Comparison of ENCODE assay signal across 8 mouse cellular contexts in genomic region chr6:83166243-83166630, GRCm38 (mm10). TPM values are rescaled to one million over a fixed set of nuclear protein-coding genes. Genes with fewer than 3 reads are reported as not detected.
DNase-seq lines count a peak whose midpoint lies in the region; ATAC-seq lines count a peak whose summit lies in the region.

No protein-coding gene starts in this region.

- H3K27ac ChIP-seq in lung, embryonic 15.5 days = peak overlapping the region; percentile 79; the same call in 1 of the 2 replicates
- H3K27ac ChIP-seq in hindbrain, embryonic 13.5 days = peak overlapping the region; percentile 93
- peak overlapping the region; percentile 98 for H3K27ac ChIP-seq in midbrain, embryonic 10.5 days (replicated peaks)

- peaks cover 40% of the 10 kb centered on the region for H3K4me1 ChIP-seq in lung, embryonic 15.5 days
- peaks cover 68% of the 10 kb centered on the region for H3K4me1 ChIP-seq in hindbrain, embryonic 13.5 days (replicated peaks)
- H3K4me1 ChIP-seq in midbrain, embryonic 10.5 days = peaks cover 50% of the 10 kb centered on the region

- no peak for ATAC-seq in lung, embryonic 15.5 days (ENCODE audit: borderline replicate concordance, extremely low read depth, low FRiP score, low TSS enrichment)
- ATAC-seq in hindbrain, embryonic 13.5 days (ENCODE audit: low FRiP score) = peak; percentile 45; the same call in 1 of the 2 replicates

- H3K4me2 ChIP-seq in lung, embryonic 15.5 days = peak overlapping the region; percentile 69
- peak overlapping the region; percentile 75 for H3K4me2 ChIP-seq in hindbrain, embryonic 13.5 days

- peaks cover 21% of the 10 kb centered on the region for H3K27me3 ChIP-seq in lung, embryonic 15.5 days
- peaks cover 24% of the 10 kb centered on the region for H3K27me3 ChIP-seq in hindbrain, embryonic 13.5 days
- peaks cover 24% of the 10 kb centered on the region for H3K27me3 ChIP-seq in midbrain, embryonic 10.5 days (ENCODE audit: low read depth, poor library complexity, severe bottlenecking)

- under 1% methylated on average over 12 of the region's 12 CpGs for WGBS in lung, embryonic 15.5 days
- WGBS in hindbrain, embryonic 13.5 days = 1% methylated on average over 12 of the region's 12 CpGs
- 2% methylated on average over 12 of the region's 12 CpGs for WGBS in midbrain, embryonic 10.5 days

- DNase-seq in lung, postnatal 25 days (ENCODE audit: low spot score) = no peak
- peak; percentile 57 for DNase-seq in adipocyte (ENCODE audit: low spot score)
- DNase-seq in midbrain, embryonic 10.5 days (ENCODE audit: low spot score) = no peak
- DNase-seq in gastrocnemius, adult 18-20 months (ENCODE audit: low spot score) = no peak
- no peak for DNase-seq in urinary bladder, postnatal 14 days (ENCODE audit: low spot score)
- DNase-seq in yolk sac, embryonic 10.5 days (ENCODE audit: low spot score) = no peak

- no peaks in the 10 kb centered on the region for H3K9me3 ChIP-seq in lung, embryonic 15.5 days
- H3K9me3 ChIP-seq in hindbrain, embryonic 13.5 days = no peaks in the 10 kb centered on the region
- H3K9me3 ChIP-seq in midbrain, embryonic 10.5 days (replicated peaks) = no peaks in the 10 kb centered on the region

- peak overlapping the region; percentile 96 for H3K9ac ChIP-seq in lung, embryonic 15.5 days
- H3K9ac ChIP-seq in hindbrain, embryonic 13.5 days = peak overlapping the region; percentile 88

- H3K36me3 ChIP-seq in lung, embryonic 15.5 days = no peaks in the 10 kb centered on the region
- H3K36me3 ChIP-seq in hindbrain, embryonic 13.5 days = 0 out of 2 replicates have a peak, but pooled peaks cover 2% of the 10 kb centered on the region
- no peaks in the 10 kb centered on the region; the same call in 1 of the 2 replicates for H3K36me3 ChIP-seq in midbrain, embryonic 10.5 days

- peak overlapping the region; percentile 93 for H3K4me3 ChIP-seq in lung, embryonic 15.5 days
- H3K4me3 ChIP-seq in hindbrain, embryonic 13.5 days = peak overlapping the region; percentile 80
- peak overlapping the region; percentile 72 for H3K4me3 ChIP-seq in midbrain, embryonic 10.5 days

RNA-seq across cellular contexts. Expression of gene Dctn1, which starts 0.5 kb away (rescaled TPM):
- polyA plus RNA-seq in lung, embryonic 15.5 days (2015; fragmentation: Nextera tagmentation; extraction: Ambion mirVana) = 96.7 and 104 TPM in 2 replicates
- 142 and 147 TPM in 2 replicates for polyA plus RNA-seq in hindbrain, embryonic 13.5 days (2015; fragmentation: Nextera tagmentation; extraction: Ambion mirVana)
- polyA plus RNA-seq in midbrain, embryonic 10.5 days (2016; fragmentation: Nextera tagmentation; extraction: Ambion mirVana) = 105 and 128 TPM in 2 replicates
- 100 to 1,000 TPM; 124 to 133 TPM for total RNA-seq in gastrocnemius, adult 18-20 months (2021)

RNA-seq across cellular contexts. Expression of gene 1700003E16Rik, which starts 10.0 kb away (rescaled TPM):
- 6.2 and 8.1 TPM in 2 replicates for polyA plus RNA-seq in lung, embryonic 15.5 days (2015; fragmentation: Nextera tagmentation; extraction: Ambion mirVana)
- polyA plus RNA-seq in hindbrain, embryonic 13.5 days (2015; fragmentation: Nextera tagmentation; extraction: Ambion mirVana) = 4.3 and 6.0 TPM in 2 replicates
- 1.9 and 2.0 TPM in 2 replicates for polyA plus RNA-seq in midbrain, embryonic 10.5 days (2016; fragmentation: Nextera tagmentation; extraction: Ambion mirVana)
- under 1 TPM in 1 of 2 experiments, not detected in 1; 0.14 TPM for total RNA-seq in gastrocnemius, adult 18-20 months (2021)

RNA-seq across cellular contexts. Expression of gene Wdr54, which starts 10.0 kb away (rescaled TPM):
- polyA plus RNA-seq in lung, embryonic 15.5 days (2015; fragmentation: Nextera tagmentation; extraction: Ambion mirVana) = 5.0 and 7.6 TPM in 2 replicates
- 15.2 and 15.5 TPM in 2 replicates for polyA plus RNA-seq in hindbrain, embryonic 13.5 days (2015; fragmentation: Nextera tagmentation; extraction: Ambion mirVana)
- polyA plus RNA-seq in midbrain, embryonic 10.5 days (2016; fragmentation: Nextera tagmentation; extraction: Ambion mirVana) = 13.0 and 14.6 TPM in 2 replicates
- 1 to 10 TPM; 1.2 to 1.9 TPM for total RNA-seq in gastrocnemius, adult 18-20 months (2021)

RNA-seq across cellular contexts. Expression of gene Rtkn, which starts 31.0 kb away (rescaled TPM):
- polyA plus RNA-seq in lung, embryonic 15.5 days (2015; fragmentation: Nextera tagmentation; extraction: Ambion mirVana) = 35.3 and 39.9 TPM in 2 replicates
- polyA plus RNA-seq in hindbrain, embryonic 13.5 days (2015; fragmentation: Nextera tagmentation; extraction: Ambion mirVana) = 15.9 and 16.6 TPM in 2 replicates
- polyA plus RNA-seq in midbrain, embryonic 10.5 days (2016; fragmentation: Nextera tagmentation; extraction: Ambion mirVana) = 35.3 and 39.7 TPM in 2 replicates
- total RNA-seq in gastrocnemius, adult 18-20 months (2021) = 10 to 100 TPM in 1 of 2 experiments, 1 to 10 TPM in 1; 9.3 to 11.7 TPM

RNA-seq across cellular contexts. Expression of gene Ino80b, which starts 41.0 kb away (rescaled TPM):
- polyA plus RNA-seq in lung, embryonic 15.5 days (2015; fragmentation: Nextera tagmentation; extraction: Ambion mirVana) = 13.5 and 15.2 TPM in 2 replicates
- polyA plus RNA-seq in hindbrain, embryonic 13.5 days (2015; fragmentation: Nextera tagmentation; extraction: Ambion mirVana) = 13.4 and 14.1 TPM in 2 replicates
- polyA plus RNA-seq in midbrain, embryonic 10.5 days (2016; fragmentation: Nextera tagmentation; extraction: Ambion mirVana) = 18.2 and 18.7 TPM in 2 replicates
- 10 to 100 TPM; 15.6 to 15.7 TPM for total RNA-seq in gastrocnemius, adult 18-20 months (2021)
